Mouse (Mus musculus) lung, embryonic 14.5 days (tissue): Measurements from ENCODE around the gene Tead1. TPM values are rescaled to one million over a fixed set of nuclear protein-coding genes. Genes with fewer than 3 reads are reported as not detected.

Experiments used
- ATAC-seq: fragments of 200-750 bp; cut with Nextera tagmentation; 2 replicates; pipeline ENCODE4 v1.8.0; 2017; ENCODE audit warnings: mild to moderate bottlenecking, moderate TSS enrichment, moderate library complexity; ENCODE audit not compliant: insufficient read depth
- DNase-seq: peaks from one replicate; pipeline ENCODE4 v3.0.0-alpha.2; 2015
- H3K27ac ChIP-seq: fragments of 300-500 bp; sonication (generic); 2 replicates; pipeline ENCODE4 v1.5.1; 2014; ENCODE audit warnings: low read depth, mild to moderate bottlenecking, moderate library complexity
- H3K27me3 ChIP-seq: fragments of 300-500 bp; sonication (generic); 2 replicates; pipeline ENCODE4 v1.6.1; 2014; ENCODE audit warnings: low read length, control low read depth; ENCODE audit not compliant: insufficient read depth
- H3K36me3 ChIP-seq: fragments of 300-500 bp; sonication (generic); 2 replicates; pipeline ENCODE4 v1.6.1; 2014; ENCODE audit warnings: control low read depth; ENCODE audit not compliant: insufficient read depth
- H3K4me1 ChIP-seq: fragments of 300-500 bp; sonication (generic); 2 replicates; pipeline ENCODE4 v1.6.1; 2014; ENCODE audit warnings: antibody characterized with exemption, control low read depth; ENCODE audit not compliant: insufficient read depth
- H3K4me2 ChIP-seq: fragments of 300-500 bp; sonication (generic); 2 replicates; pipeline ENCODE4 v1.6.1; 2014; ENCODE audit warnings: mild to moderate bottlenecking
- H3K4me3 ChIP-seq: fragments of 300-500 bp; sonication (generic); 2 replicates; pipeline ENCODE4 v1.5.1; 2014; ENCODE audit warnings: low read depth, low read length
- H3K9ac ChIP-seq: fragments of 300-500 bp; sonication (generic); 2 replicates; pipeline ENCODE4 v1.6.1; 2014
- H3K9me3 ChIP-seq: fragments of 300-500 bp; sonication (generic); 2 replicates; pipeline ENCODE4 v1.6.1; 2016; ENCODE audit warnings: low read depth, low read length, control low read depth
- CTCF ChIP-seq: IDR thresholded peaks from 2 replicates; pipeline ENCODE4 v1.5.1; 2016; ENCODE audit warnings: antibody characterized with exemption, low read depth
- WGBS: fragments of 180-500 bp; shearing (Covaris S2); extraction: QIAGEN DNeasy Blood & Tissue Kit; methylation state at CpG from one replicate; pipeline ENCODE4 v1.1.7; 2014; 5-methylcytosine and 5-hydroxymethylcytosine counted together
- polyA plus RNA-seq: library from polyadenylated mRNA; unstranded; fragments of >200 nt; fragmentation: Nextera tagmentation; extraction: Ambion mirVana; gene quantifications from 2 replicates; pipeline ENCODE4 v1.2.1, GENCODE M21; 2014

Tead1 gene
- polyA plus RNA-seq, 1 experiment from 2014 or later: 27.6 TPM

GRCm38 (mm10) chr7:112669993-112670392 is 9.1 kb upstream of the Tead1 start:
- no peaks in the 10 kb centered on the region for H3K4me1 ChIP-seq
- TF ChIP-seq CTCF: no peak
- WGBS: 70% methylated on average over 2 of the region's 2 CpGs
- H3K27ac ChIP-seq: no peak overlapping the region
- H3K9me3 ChIP-seq: no peaks in the 10 kb centered on the region
- DNase-seq (peak; percentile 55), ATAC-seq (no peak)
- no peak overlapping the region for H3K4me2 ChIP-seq
- no peaks in the 10 kb centered on the region for H3K27me3 ChIP-seq
- H3K36me3 ChIP-seq: no peaks in the 10 kb centered on the region
- H3K4me3 ChIP-seq: no peak overlapping the region
- no peak overlapping the region for H3K9ac ChIP-seq

- peak; percentile 86 for DNase-seq
- peak overlapping the region; percentile 99 for H3K27ac ChIP-seq
- H3K36me3 ChIP-seq: no peaks in the 10 kb centered on the region
- peak overlapping the region; percentile 87 for H3K4me2 ChIP-seq
- WGBS: under 1% methylated on average over 43 of the region's 44 CpGs
- TF ChIP-seq CTCF: no peak
- H3K27me3 ChIP-seq: no peaks in the 10 kb centered on the region
- peaks cover 10% of the 10 kb centered on the region for H3K4me1 ChIP-seq
- H3K4me3 ChIP-seq: peak overlapping the region; percentile 79
- ATAC-seq: peak; percentile 76
- H3K9ac ChIP-seq: peak overlapping the region; percentile 99
- no peaks in the 10 kb centered on the region for H3K9me3 ChIP-seq
Measured at GRCm38 (mm10) chr7:112678418-112679170, 524 bp upstream of the Tead1 start.

GRCm38 (mm10) chr7:112679513-112680245 is 561 bp downstream of the Tead1 start:
- H3K36me3 ChIP-seq: no peaks in the 10 kb centered on the region
- H3K9me3 ChIP-seq: no peaks in the 10 kb centered on the region
- ATAC-seq: peak; percentile 67
- peaks cover 18% of the 10 kb centered on the region for H3K4me1 ChIP-seq
- no peak for TF ChIP-seq CTCF
- no peaks in the 10 kb centered on the region for H3K27me3 ChIP-seq
- H3K4me2 ChIP-seq: peak overlapping the region; percentile 87
- H3K9ac ChIP-seq: peak overlapping the region; percentile 99
- peak overlapping the region; percentile 79 for H3K4me3 ChIP-seq
- DNase-seq: peak; percentile 86
- WGBS: under 1% methylated on average over 89 of the region's 95 CpGs
- peak overlapping the region; percentile 99 for H3K27ac ChIP-seq

- Histone ChIP-seq H3K27ac (peak overlapping the region; percentile 99), H3K4me1 (peaks cover 26% of the 10 kb centered on the region), H3K9ac (peak overlapping the region; percentile 99), H3K4me2 (peak overlapping the region; percentile 87), H3K36me3 (no peaks in the 10 kb centered on the region), H3K4me3 (peak overlapping the region; percentile 79), H3K9me3 (no peaks in the 10 kb centered on the region), H3K27me3 (no peaks in the 10 kb centered on the region)
- WGBS: under 1% methylated on average over 22 of the region's 22 CpGs
- ATAC-seq (no peak), DNase-seq (peak; percentile 76)
- no peak for TF ChIP-seq CTCF
Measured at GRCm38 (mm10) chr7:112680498-112681251, 1.6 kb downstream of the Tead1 start.

GRCm38 (mm10) chr7:112684626-112685561 is 5.8 kb downstream of the Tead1 start:
- Histone ChIP-seq H3K4me3 (no peak overlapping the region), H3K36me3 (no peaks in the 10 kb centered on the region), H3K9ac (no peak overlapping the region), H3K27ac (peak overlapping the region; percentile 22; the same call in 1 of the 2 replicates), H3K9me3 (no peaks in the 10 kb centered on the region), H3K4me1 (peaks cover 50% of the 10 kb centered on the region), H3K27me3 (no peaks in the 10 kb centered on the region), H3K4me2 (peak overlapping the region; percentile 34)
- 13% methylated on average over 23 of the region's 23 CpGs for WGBS
- DNase-seq (peak; percentile 69), ATAC-seq (no peak)
- TF ChIP-seq CTCF: no peak

- H3K9ac ChIP-seq: no peak overlapping the region
- H3K4me1 ChIP-seq: peaks cover 59% of the 10 kb centered on the region
- no peak overlapping the region for H3K27ac ChIP-seq
- no peaks in the 10 kb centered on the region for H3K27me3 ChIP-seq
- H3K9me3 ChIP-seq: no peaks in the 10 kb centered on the region
- H3K36me3 ChIP-seq: no peaks in the 10 kb centered on the region
- no peak overlapping the region for H3K4me3 ChIP-seq
- DNase-seq: no peak
- no peak for ATAC-seq
- no peak for TF ChIP-seq CTCF
- no peak overlapping the region for H3K4me2 ChIP-seq
- WGBS: 66% methylated on average over 3 of the region's 3 CpGs
Measured at GRCm38 (mm10) chr7:112685993-112686392, 6.9 kb downstream of the Tead1 start.
